Mouse (Mus musculus): ENCODE results near the gene Engase.

Gene Engase

GRCm38 (mm10) chr11:118534382-118535092 is 57.9 kb downstream of the Engase start:
- DNase-seq, result no peak

DNA sequence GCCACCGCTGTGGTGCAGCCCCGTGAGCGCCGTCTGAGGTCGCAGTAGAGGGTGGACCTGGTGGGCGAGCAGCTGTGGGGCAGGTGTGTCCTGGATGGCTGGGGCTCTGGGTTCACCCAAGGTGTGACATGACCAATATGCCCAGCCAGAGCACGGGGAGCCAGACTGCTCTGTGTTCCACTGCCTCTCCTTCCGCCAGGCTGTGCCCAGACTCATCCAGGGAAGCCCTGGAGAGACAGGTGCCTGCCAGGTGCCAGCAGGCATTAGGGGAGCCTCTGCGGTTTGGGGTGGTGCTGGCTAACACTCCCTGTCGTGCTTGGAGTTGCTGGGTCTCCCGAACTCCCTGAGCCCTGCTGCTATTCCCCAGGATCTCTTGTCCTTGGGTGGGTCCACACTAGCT is 61.4 kb downstream of the Engase start:
- DNase-seq, result no peak

Data from cerebellum, adult 8-10 months (tissue).